Mouse (Mus musculus) c-Kit-negative CD71-positive TER-119-positive erythroid progenitor cells, embryonic 14.5 days (primary cell): Measurements from ENCODE around the gene Brap.

Source experiments
- DNase-seq: peaks from one replicate; pipeline ENCODE4 v3.0.0-alpha.2; 2013; ENCODE audit warnings: low read depth, low spot score

The Brap gene

GRCm38 (mm10) chr5:121714331-121714730 lies 54.0 kb downstream of the Brap start:
- DNase-seq: no peak

GRCm38 (mm10) chr5:121714928-121715327 lies 54.6 kb downstream of the Brap start:
- no peak for DNase-seq

GRCm38 (mm10) chr5:121718462-121718861 lies 58.1 kb downstream of the Brap start:
- DNase-seq: no peak

GRCm38 (mm10) chr5:121720888-121721585 lies 60.7 kb downstream of the Brap start:
- DNase-seq: no peak

- DNase-seq: no peak
Observed at GRCm38 (mm10) chr5:121721841-121722240, 61.5 kb downstream of the Brap start.

- no peak for DNase-seq
Observed at GRCm38 (mm10) chr5:121724678-121725077, 64.3 kb downstream of the Brap start.

- no peak for DNase-seq
Observed at GRCm38 (mm10) chr5:121730057-121730456, 69.7 kb downstream of the Brap start.

- no peak for DNase-seq
Observed at GRCm38 (mm10) chr5:121736641-121737040, 76.3 kb downstream of the Brap start.
